Mouse (Mus musculus) intestine, postnatal 0 days (tissue): ENCODE measurements around the gene Iqck. TPM values are rescaled to one million over a fixed set of nuclear protein-coding genes. Genes with fewer than 3 reads are reported as not detected.

Source experiments
- ATAC-seq: fragments of 200-750 bp; cut with Nextera tagmentation; 2 replicates; pipeline ENCODE4 v1.8.0; 2017; ENCODE audit warnings: mild to moderate bottlenecking, moderate TSS enrichment, moderate library complexity
- H3K27ac ChIP-seq: fragments of 300-500 bp; sonication (generic); 2 replicates; pipeline ENCODE4 v1.5.1; 2014; ENCODE audit warnings: mild to moderate bottlenecking, low read depth, low read length, moderate library complexity
- H3K27me3 ChIP-seq: fragments of 300-500 bp; sonication (generic); replicated peaks from 2 replicates; pipeline ENCODE4 v1.6.1; 2014; ENCODE audit warnings: low read length, mixed read lengths; ENCODE audit not compliant: control insufficient read depth, insufficient read depth
- H3K36me3 ChIP-seq: fragments of 300-500 bp; sonication (generic); 2 replicates; pipeline ENCODE4 v1.6.1; 2014; ENCODE audit warnings: mild to moderate bottlenecking, moderate library complexity; ENCODE audit not compliant: control insufficient read depth, insufficient read depth
- H3K4me1 ChIP-seq: fragments of 300-500 bp; sonication (generic); replicated peaks from 2 replicates; pipeline ENCODE4 v1.6.1; 2014; ENCODE audit warnings: antibody characterized with exemption, low read length, mixed read lengths; ENCODE audit not compliant: control insufficient read depth, insufficient read depth
- H3K4me2 ChIP-seq: fragments of 300-500 bp; sonication (generic); replicated peaks from 2 replicates; pipeline ENCODE4 v1.6.1; 2014; ENCODE audit warnings: low read depth, mild to moderate bottlenecking, moderate library complexity
- H3K4me3 ChIP-seq: fragments of 300-500 bp; sonication (generic); 2 replicates; pipeline ENCODE4 v1.5.1; 2014; ENCODE audit warnings: low read depth, low read length
- H3K9ac ChIP-seq: fragments of 300-500 bp; sonication (generic); 2 replicates; pipeline ENCODE4 v1.6.1; 2014; ENCODE audit warnings: mild to moderate bottlenecking, low read depth, low read length
- H3K9me3 ChIP-seq: fragments of 300-500 bp; sonication (generic); 2 replicates; pipeline ENCODE4 v1.6.1; 2016; ENCODE audit warnings: mixed run types; ENCODE audit not compliant: control insufficient read depth
- CTCF ChIP-seq: sonication (generic); IDR thresholded peaks from 2 replicates; pipeline ENCODE4 v1.5.1; 2016; ENCODE audit warnings: low read depth, mild to moderate bottlenecking, control low read depth, antibody characterized with exemption, moderate library complexity
- WGBS: fragments of 180-500 bp; shearing (Covaris S2); extraction: QIAGEN DNeasy Blood & Tissue Kit; methylation state at CpG from one replicate; pipeline ENCODE4 v1.1.7; 2014; 5-methylcytosine and 5-hydroxymethylcytosine counted together
- polyA plus RNA-seq: library from polyadenylated mRNA; unstranded; fragments of >200 nt; fragmentation: Nextera tagmentation; extraction: Ambion mirVana; gene quantifications from 2 replicates; pipeline ENCODE4 v1.2.1, GENCODE M21; 2015

Iqck gene
- polyA plus RNA-seq, 1 experiment from 2014 or later = 0.83 TPM

DNA sequence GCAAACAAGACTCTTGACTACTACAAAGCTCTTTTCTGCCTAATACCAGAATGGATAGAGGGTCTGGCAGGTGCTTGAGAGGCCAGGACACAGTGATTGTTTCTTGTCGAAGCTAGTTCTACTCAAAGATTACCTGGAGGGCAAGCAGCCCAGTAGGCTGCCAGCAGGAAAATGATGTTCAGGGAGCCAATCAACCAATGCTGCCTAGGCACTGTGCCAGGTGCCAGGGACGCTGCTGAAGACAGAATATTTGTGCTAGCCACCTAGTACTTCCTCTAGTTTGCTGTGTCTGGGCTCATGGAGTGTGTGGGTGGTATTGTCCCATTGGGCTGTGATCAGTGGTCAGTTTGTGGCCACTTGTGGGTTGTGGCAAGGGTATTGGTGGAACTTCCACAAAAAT lies 146.9 kb downstream of the Iqck start:
- WGBS = 66% methylated on average over 2 of the region's 2 CpGs
- no peak for TF ChIP-seq CTCF
- Histone ChIP-seq H3K36me3 (no peaks in the 10 kb centered on the region), H3K4me3 (no peak overlapping the region), H3K4me2 (no peak overlapping the region), H3K27ac (no peak overlapping the region), H3K9me3 (no peaks in the 10 kb centered on the region), H3K27me3 (no peaks in the 10 kb centered on the region), H3K9ac (no peak overlapping the region), H3K4me1 (no peaks in the 10 kb centered on the region)
- no peak for ATAC-seq

DNA sequence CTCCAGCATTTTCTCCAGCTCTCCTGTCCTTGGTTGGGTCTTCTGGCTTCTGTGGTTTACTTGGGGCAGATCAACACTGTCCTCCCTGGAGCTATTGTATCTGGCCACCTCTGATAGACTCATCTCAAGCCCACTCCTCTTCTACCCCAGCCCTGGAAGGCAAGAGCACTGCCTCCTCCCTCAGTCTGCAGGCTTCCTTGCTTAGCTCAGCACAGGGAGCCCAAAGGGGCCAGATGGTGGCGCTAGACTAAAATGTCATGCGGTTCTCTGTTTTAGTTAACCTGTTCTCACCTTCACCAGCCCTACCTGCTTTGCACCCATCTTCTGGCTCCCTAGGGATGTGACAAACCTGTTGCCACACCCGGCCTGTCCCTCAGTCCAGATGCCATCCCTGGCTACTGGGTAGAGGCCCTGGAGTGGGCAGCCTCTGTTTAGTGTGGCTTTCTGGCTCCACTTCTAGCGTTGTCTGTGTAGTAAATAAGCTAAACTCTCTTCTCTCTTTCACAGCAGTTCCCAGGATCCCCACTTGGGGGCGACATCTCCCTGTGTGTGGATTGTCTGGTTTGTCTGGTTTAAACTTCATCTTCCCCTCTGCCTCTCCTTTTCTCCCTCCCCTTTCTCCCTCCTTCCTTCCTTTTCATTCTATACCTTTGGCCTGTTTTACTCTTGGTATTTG lies 155.4 kb downstream of the Iqck start:
- 21% methylated on average over 5 of the region's 5 CpGs for WGBS
- no peak for ATAC-seq

DNA sequence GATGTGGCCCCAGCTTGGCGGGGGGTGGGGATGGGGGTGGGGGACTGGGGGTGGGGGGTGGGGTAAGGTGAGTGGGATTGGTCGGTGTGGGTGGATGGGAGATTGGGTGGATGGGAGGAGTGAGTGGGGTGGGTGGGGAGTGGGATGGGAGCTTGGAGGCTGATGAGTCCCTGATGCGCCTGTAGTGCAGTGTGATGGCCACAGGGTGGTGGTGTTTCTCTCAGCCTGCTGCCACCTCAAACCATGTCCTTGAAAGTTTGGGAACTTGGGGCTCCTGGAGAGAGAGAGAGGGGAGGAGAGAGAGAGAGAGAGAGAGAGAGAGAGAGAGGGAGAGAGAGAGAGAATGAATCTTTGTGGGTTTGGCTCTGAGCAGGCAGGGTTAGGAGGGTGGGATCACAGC lies 160.2 kb downstream of the Iqck start:
- Histone ChIP-seq H3K4me2 (no peak overlapping the region), H3K9me3 (no peaks in the 10 kb centered on the region), H3K4me3 (no peak overlapping the region), H3K27ac (no peak overlapping the region), H3K4me1 (no peaks in the 10 kb centered on the region), H3K27me3 (no peaks in the 10 kb centered on the region), H3K9ac (no peak overlapping the region), H3K36me3 (no peaks in the 10 kb centered on the region)
- no peak for ATAC-seq
- WGBS = 0% methylated on average over 3 of the region's 3 CpGs
- TF ChIP-seq CTCF = peak; percentile 70

More for the DNA sequence above, 155.4 kb downstream of the Iqck start:
- H3K4me2 ChIP-seq = no peak overlapping the region
- TF ChIP-seq CTCF = peak; percentile 83
- no peak overlapping the region for H3K27ac ChIP-seq
- no peak overlapping the region for H3K9ac ChIP-seq
- no peaks in the 10 kb centered on the region for H3K9me3 ChIP-seq
- H3K36me3 ChIP-seq = no peaks in the 10 kb centered on the region
- H3K4me3 ChIP-seq = no peak overlapping the region
- no peaks in the 10 kb centered on the region for H3K27me3 ChIP-seq
- no peaks in the 10 kb centered on the region for H3K4me1 ChIP-seq

DNA sequence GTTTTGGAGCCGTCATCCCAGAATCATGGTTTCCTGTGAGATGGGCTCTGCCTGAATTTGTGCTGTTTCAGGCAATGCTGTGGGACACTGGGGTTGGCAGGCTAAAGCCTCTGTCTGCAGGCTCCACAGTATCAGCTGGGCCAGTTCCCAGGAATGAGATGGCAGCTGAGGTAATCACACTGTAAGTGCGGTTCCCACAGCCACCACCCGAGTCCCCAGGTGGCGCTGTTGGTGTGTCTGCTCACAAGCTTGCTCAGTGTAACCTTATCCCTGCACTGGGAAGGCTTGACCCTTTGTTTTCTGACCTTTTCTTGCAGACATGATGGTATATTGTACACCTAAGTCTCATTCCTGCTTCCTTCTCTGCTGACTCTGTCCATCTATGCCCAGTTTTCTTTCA lies 164.0 kb downstream of the Iqck start:
- H3K4me3 ChIP-seq = no peak overlapping the region
- no peak overlapping the region for H3K9ac ChIP-seq
- WGBS = 12% methylated on average over 4 of the region's 4 CpGs
- H3K36me3 ChIP-seq = no peaks in the 10 kb centered on the region
- no peaks in the 10 kb centered on the region for H3K27me3 ChIP-seq
- no peaks in the 10 kb centered on the region for H3K4me1 ChIP-seq
- TF ChIP-seq CTCF = peak; percentile 78
- H3K4me2 ChIP-seq = no peak overlapping the region
- ATAC-seq = no peak
- H3K9me3 ChIP-seq = no peaks in the 10 kb centered on the region
- H3K27ac ChIP-seq = no peak overlapping the region

Other genes with a start within 250 kb of the Iqck start
- gene Gde1, start 150.0 kb upstream of the Iqck start, polyA plus RNA-seq = 120 and 136 TPM in 2 replicates
- 2.8 and 3.1 TPM in 2 replicates for gene Ccp110, start 143.2 kb upstream of the Iqck start, polyA plus RNA-seq
- gene Vps35l, start 115.5 kb upstream of the Iqck start, polyA plus RNA-seq = 55.3 and 57.8 TPM in 2 replicates
- gene Knop1, start 502 bp downstream of the Iqck start, polyA plus RNA-seq = 35.8 and 40.0 TPM in 2 replicates
- gene Gprc5b, start 139.5 kb downstream of the Iqck start, polyA plus RNA-seq = 0.66 and 1.5 TPM in 2 replicates